Mouse (Mus musculus) inflammation-experienced regulatory T-cells (primary cell): ENCODE results near the gene Fam228a. TPM values are rescaled to one million over a fixed set of nuclear protein-coding genes. Genes with fewer than 3 reads are reported as not detected.

ENCODE experiments used
- polyA plus RNA-seq, 2 experiments: library from polyadenylated mRNA; unstranded; fragments of 100-300 nt; shearing (Covaris generic); gene quantifications; one replicate each; pipeline ENCODE4 v1.2.1; 2017

The Fam228a gene
- under 1 TPM; 0.25 to 0.94 TPM for polyA plus RNA-seq

DNA sequence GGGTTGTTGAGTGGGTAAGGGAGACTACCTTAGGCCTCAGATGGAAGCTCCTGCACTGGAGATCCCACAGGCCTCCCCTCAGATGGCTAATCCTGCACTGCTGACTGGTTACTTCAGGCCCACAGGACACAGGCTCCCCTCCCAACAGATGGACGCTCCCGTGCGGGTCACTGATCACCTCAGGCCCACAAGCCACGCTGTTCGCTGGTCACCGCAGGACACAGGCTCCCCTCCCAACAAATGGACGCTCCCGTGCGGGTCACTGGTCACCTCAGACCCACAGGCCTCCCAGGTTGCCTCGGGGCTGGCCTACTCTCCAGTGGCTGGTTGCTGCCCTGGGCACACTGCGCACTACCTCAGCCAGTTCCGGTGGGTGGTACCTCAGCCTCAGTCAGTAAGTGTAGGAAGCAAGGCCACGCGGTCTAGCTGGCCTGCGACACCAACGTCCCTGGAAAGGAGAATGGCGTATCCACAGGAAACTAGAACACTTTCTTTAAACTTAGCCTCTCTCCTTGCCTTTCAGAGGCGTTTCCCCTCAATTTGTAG lies at the start of gene Fam228a:
Gene Fam228a (minus strand): TSS at position 400 of the 546 bp plus-strand sequence.

DNA sequence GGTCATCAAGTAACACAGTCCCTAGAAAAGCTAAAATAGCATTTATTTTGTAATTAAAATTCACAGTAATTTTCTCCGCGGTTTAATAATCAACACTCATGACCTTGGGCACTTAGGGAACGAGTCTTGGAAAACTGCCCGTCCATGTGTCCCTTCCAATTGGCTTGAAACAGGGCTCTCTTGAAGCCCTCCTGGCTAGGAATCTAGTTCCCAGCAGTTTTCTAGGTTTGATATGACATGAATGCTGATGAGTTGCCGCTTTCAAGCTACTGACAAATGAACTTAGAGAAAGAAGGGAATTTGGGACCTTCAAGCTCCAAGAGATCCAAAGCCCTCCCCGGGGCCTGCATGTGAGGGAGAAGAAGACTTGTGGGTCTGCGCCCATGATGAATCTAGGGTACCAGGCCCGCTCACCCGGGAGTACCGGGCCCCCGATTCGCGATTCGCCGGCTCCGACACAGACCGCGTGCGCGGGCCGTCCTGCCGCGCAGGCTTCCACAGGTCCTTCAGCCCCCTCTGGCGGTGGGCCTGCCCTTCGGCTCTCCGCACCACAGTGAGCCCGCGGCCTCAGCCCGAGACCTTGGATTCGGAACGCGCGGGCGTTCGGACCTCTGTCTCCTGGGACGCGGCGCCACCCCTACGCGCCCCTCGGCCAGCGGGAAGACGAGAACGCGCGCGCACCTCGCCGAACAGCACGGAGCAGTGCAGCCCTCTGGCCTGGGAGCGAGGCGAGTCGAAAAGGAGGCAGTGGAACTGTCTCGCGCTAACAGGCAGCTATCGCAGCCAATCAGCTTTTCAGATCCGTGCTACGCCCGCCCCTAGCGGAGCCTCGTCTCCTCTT lies 30.5 kb upstream of the Fam228a start, which contains the start of the genes Pfn4 and Fam228b:
Gene Pfn4 (plus strand): TSS at position 531 of the 841 bp plus-strand sequence.
Gene Fam228b (minus strand): TSS at position 776 of the 841 bp plus-strand sequence.

Other genes starting within 250 kb of the Fam228a start
- 100 to 1,000 TPM; 150 to 164 TPM for gene Itsn2, start 145.8 kb downstream of the Fam228a start, polyA plus RNA-seq
- gene Gm3625, start 145.5 kb downstream of the Fam228a start, polyA plus RNA-seq: not detected
- gene Pfn4, start 30.6 kb upstream of the Fam228a start, polyA plus RNA-seq: under 1 TPM in 1 of 2 experiments, not detected in 1; 0.25 TPM
- 1 to 10 TPM in 1 of 2 experiments, under 1 TPM in 1; 0.43 to 1.0 TPM for gene Fam228b, start 30.8 kb upstream of the Fam228a start, polyA plus RNA-seq
- 100 to 1,000 TPM; 373 to 386 TPM for gene Sf3b6, start 79.1 kb upstream of the Fam228a start, polyA plus RNA-seq
- gene Fkbp1b, start 103.2 kb upstream of the Fam228a start, polyA plus RNA-seq: not detected
- 10 to 100 TPM in 1 of 2 experiments, 1 to 10 TPM in 1; 7.4 to 19.2 TPM for gene Wdcp, start 104.9 kb upstream of the Fam228a start, polyA plus RNA-seq
- 1 to 10 TPM in 1 of 2 experiments, under 1 TPM in 1; 0.60 to 1.3 TPM for gene Mfsd2b, start 135.9 kb upstream of the Fam228a start, polyA plus RNA-seq
- gene Ubxn2a, start 169.3 kb upstream of the Fam228a start, polyA plus RNA-seq: 10 to 100 TPM; 34.2 to 39.2 TPM
- gene Atad2b, start 178.9 kb upstream of the Fam228a start, polyA plus RNA-seq: 10 to 100 TPM; 46.1 to 58.1 TPM